ENCODE assay signal across 8 mouse cellular contexts in the genomic region with DNA sequence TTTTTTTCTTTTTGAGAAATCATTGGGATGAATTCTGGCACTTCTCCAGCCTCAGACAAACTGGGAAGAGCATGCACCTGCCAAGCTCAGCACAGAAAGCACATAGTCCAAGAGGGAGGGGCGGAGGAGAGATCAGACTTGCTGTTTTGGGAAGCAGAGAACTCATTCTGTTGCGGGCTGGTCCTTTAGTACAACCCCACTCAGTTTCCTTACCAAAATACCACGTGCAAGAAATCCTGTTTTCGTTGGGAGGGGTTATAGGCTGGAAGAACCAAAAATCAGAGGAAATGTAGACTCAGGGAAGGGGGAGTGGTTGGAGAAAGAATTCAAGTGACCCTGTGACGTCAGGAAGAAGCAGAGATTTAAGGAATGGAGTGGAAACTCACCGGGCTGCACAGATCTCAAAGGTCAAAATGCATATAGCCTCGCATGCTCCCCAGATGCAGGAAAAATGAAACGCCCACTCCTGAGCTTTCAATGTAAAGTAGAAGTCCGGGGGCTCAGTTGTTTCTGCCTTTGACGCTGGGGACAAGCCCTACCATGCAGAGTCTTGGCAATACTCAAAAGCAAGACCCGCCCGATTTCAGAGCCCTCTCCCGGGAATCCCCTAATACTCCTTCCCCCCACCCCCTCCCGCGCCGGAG. TPM values are rescaled to one million over a fixed set of nuclear protein-coding genes. Genes with fewer than 3 reads are reported as not detected.
A peak's percentile ranks its signal among the peaks of the same experiment; 100 is the strongest.
DNase-seq lines count a peak whose midpoint lies in the region; ATAC-seq and TF ChIP-seq lines count a peak whose summit lies in the region.

No protein-coding gene starts in this region.

- WGBS in heart, embryonic 10.5 days = 1% methylated on average over 16 of the region's 16 CpGs
- WGBS in macrophage (ENCODE audit: missing documents) = 3% methylated on average over 16 of the region's 16 CpGs

- no peak overlapping the region for H3K27ac ChIP-seq in heart, embryonic 10.5 days
- no peak overlapping the region for H3K27ac ChIP-seq in embryonic fibroblast, embryonic 13.5 days (ENCODE audit: insufficient read depth, low read length)
- no peak overlapping the region for H3K27ac ChIP-seq in macrophage

- H3K36me3 ChIP-seq in heart, embryonic 10.5 days = no peaks in the 10 kb centered on the region
- H3K36me3 ChIP-seq in G1E (replicated peaks) = peaks cover 9% of the 10 kb centered on the region
- H3K36me3 ChIP-seq in macrophage (ENCODE audit: inconsistent target) = no peaks in the 10 kb centered on the region

- H3K9me3 ChIP-seq in heart, embryonic 10.5 days = no peaks in the 10 kb centered on the region
- no peaks in the 10 kb centered on the region for H3K9me3 ChIP-seq in G1E (replicated peaks)

- TF ChIP-seq POLR2A in embryonic fibroblast, embryonic 13.5 days (IDR thresholded peaks at IDR 0.05; ENCODE audit: low read depth, low read length) = no peak

- peak overlapping the region; percentile 93 for H3K4me3 ChIP-seq in heart, embryonic 10.5 days
- H3K4me3 ChIP-seq in G1E (ENCODE audit: low read depth, low read length) (peak overlapping the region; percentile 94), macrophage (ENCODE audit: inconsistent target) (peak overlapping the region; percentile 65)
- peak overlapping the region; percentile 83 for H3K4me3 ChIP-seq in embryonic fibroblast, embryonic 13.5 days (ENCODE audit: insufficient read depth, low read length)

- no peaks in the 10 kb centered on the region for H3K27me3 ChIP-seq in heart, embryonic 10.5 days (ENCODE audit: insufficient read depth, poor library complexity, severe bottlenecking)
- H3K27me3 ChIP-seq in G1E (ENCODE audit: insufficient read depth, low read length) = peaks cover 7% of the 10 kb centered on the region; the same call in 1 of the 2 replicates

- H3K4me1 ChIP-seq in heart, embryonic 10.5 days = peaks cover 20% of the 10 kb centered on the region
- H3K4me1 ChIP-seq in G1E (ENCODE audit: insufficient read depth, low read depth, low read length) = peaks cover 35% of the 10 kb centered on the region
- peaks cover 5% of the 10 kb centered on the region; the same call in 1 of the 2 replicates for H3K4me1 ChIP-seq in embryonic fibroblast, embryonic 13.5 days (ENCODE audit: control insufficient read depth, insufficient read depth, low read length)

- H3K79me2 ChIP-seq in macrophage (ENCODE audit: inconsistent target) = peaks cover 34% of the 10 kb centered on the region

- no peak for DNase-seq in heart, embryonic 10.5 days (ENCODE audit: low spot score)
- no peak for DNase-seq in heart, postnatal 4 days
- DNase-seq in G1E (ENCODE audit: low spot score) = no peak
- DNase-seq in kidney, adult 11 months = peak; percentile 67
- no peak for DNase-seq in urinary bladder, adult 18-20 months (ENCODE audit: low spot score in 2 of 2)
- DNase-seq in adrenal gland, adult 8-10 months = no peak

- ATAC-seq in G1E (ENCODE audit: extremely low read depth, insufficient number of reproducible peaks, low FRiP score, poor library complexity, severe bottlenecking) = no peak

- TF ChIP-seq CTCF in G1E (IDR thresholded peaks at IDR 0.05; ENCODE audit: low read depth, low read length) = no peak
- no peak for TF ChIP-seq CTCF in embryonic fibroblast, embryonic 13.5 days (IDR thresholded peaks at IDR 0.05; ENCODE audit: borderline replicate concordance, insufficient read depth, low read length)

RNA-seq across cellular contexts. Expression of gene Ccdc148, which starts 0.4 kb away (rescaled TPM):
- 0.24 and 0.51 TPM in 2 replicates for polyA plus RNA-seq in heart, embryonic 10.5 days (2016; fragmentation: Nextera tagmentation; extraction: Ambion mirVana)
- total RNA-seq in heart, postnatal 4 days (2021) = 1 to 10 TPM; 2.8 to 3.3 TPM
- total RNA-seq in G1E (2014; fragmentation: Nextera tagmentation) = not detected in 2 replicates
- 0.12 and 0.22 TPM in 2 replicates for total RNA-seq in G1E (2017)
- polyA plus RNA-seq in G1E (2012) = not detected in 2 replicates
- polyA plus RNA-seq in embryonic fibroblast, embryonic 13.5 days (2011; ENCODE audit: insufficient read length, low read depth, missing spikeins) = 0.12 TPM in 1 of 2 replicates, not detected in the other
- 10 to 100 TPM in 7 of 26 experiments, 1 to 10 TPM in 18, under 1 TPM in 1; 0.96 to 15.3 (median 3.4) TPM for total RNA-seq in macrophage (2018; cell fraction: chromatin; rRNA removed)
- 10 to 100 TPM in 1 of 26 experiments, 1 to 10 TPM in 23, under 1 TPM in 2; 0.76 to 10.2 (median 3.2) TPM for total RNA-seq in macrophage (2018; cell fraction: cytosol; rRNA removed)
- 10 to 100 TPM in 6 of 26 experiments, 1 to 10 TPM in 20; 1.0 to 15.7 (median 3.9) TPM for total RNA-seq in macrophage (2018; cell fraction: nucleus; rRNA removed)
- 1.8 to 14.4 TPM (median 8.7 TPM) in 3 replicates for polyA plus RNA-seq in macrophage (2018)
- 1 to 10 TPM; 1.1 to 2.9 (median 2.2) TPM for total RNA-seq in adrenal gland, adult 8-10 months (2022)

RNA-seq across cellular contexts. Expression of gene Pkp4, which starts 0.6 kb away (rescaled TPM):
- polyA plus RNA-seq in heart, embryonic 10.5 days (2016; fragmentation: Nextera tagmentation; extraction: Ambion mirVana) = 18.5 and 22.1 TPM in 2 replicates
- total RNA-seq in heart, postnatal 4 days (2021) = 100 to 1,000 TPM; 229 to 242 TPM
- total RNA-seq in G1E (2014; fragmentation: Nextera tagmentation) = 61.0 and 80.8 TPM in 2 replicates
- 28.2 and 29.1 TPM in 2 replicates for total RNA-seq in G1E (2017)
- polyA plus RNA-seq in G1E (2012) = 58.7 and 80.5 TPM in 2 replicates
- polyA plus RNA-seq in embryonic fibroblast, embryonic 13.5 days (2011; ENCODE audit: insufficient read length, low read depth, missing spikeins) = 27.8 and 36.7 TPM in 2 replicates
- total RNA-seq in macrophage (2018; cell fraction: chromatin; rRNA removed) = 100 to 1,000 TPM in 9 of 26 experiments, 10 to 100 TPM in 17; 48.9 to 172 (median 89.5) TPM
- total RNA-seq in macrophage (2018; cell fraction: cytosol; rRNA removed) = 10 to 100 TPM; 40.1 to 61.8 (median 51.8) TPM
- total RNA-seq in macrophage (2018; cell fraction: nucleus; rRNA removed) = 100 to 1,000 TPM in 5 of 26 experiments, 10 to 100 TPM in 21; 57.4 to 161 (median 83.1) TPM
- 33.2 to 69.4 TPM (median 48.4 TPM) in 3 replicates for polyA plus RNA-seq in macrophage (2018)
- 10 to 100 TPM; 40.7 to 55.5 (median 45.6) TPM for total RNA-seq in adrenal gland, adult 8-10 months (2022)
